Mouse (Mus musculus) lung, postnatal 25 days (tissue): ENCODE results near the gene Cstl1.
A peak's percentile ranks its signal among the peaks of the same experiment; 100 is the strongest.
"Not testable (repeated sequence)": the region's sequence is repeated elsewhere in the genome, so short reads cannot be mapped to it uniquely, and the experiment has no call there.

ENCODE experiments used
- DNase-seq: peaks from one replicate; pipeline ENCODE4 v3.0.0; 2022; ENCODE audit warnings: low spot score

Gene Cstl1

DNA sequence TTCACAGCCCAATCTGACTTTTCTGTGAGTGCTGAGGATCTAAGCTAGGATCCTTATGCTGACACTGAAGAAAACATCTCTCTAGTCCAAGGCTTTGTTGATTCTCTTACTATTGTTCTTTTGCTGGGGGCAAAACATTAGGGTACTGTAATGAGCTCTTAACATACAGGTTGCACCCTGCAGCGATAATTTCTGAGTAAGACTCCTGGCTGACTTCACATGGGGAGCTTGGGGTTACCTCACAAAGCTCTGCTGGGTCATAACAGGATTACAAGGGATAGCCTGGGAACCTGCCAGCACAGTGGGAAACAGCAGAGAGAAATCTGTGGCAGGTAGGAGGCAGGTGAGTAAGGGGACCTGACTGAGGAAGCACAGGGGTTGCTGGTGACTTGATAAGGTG lies at the start of gene Cstl1:
TSS of gene Cstl1 (plus strand) at position 301 of the 400 bp plus-strand sequence.
- no peak for DNase-seq

DNA sequence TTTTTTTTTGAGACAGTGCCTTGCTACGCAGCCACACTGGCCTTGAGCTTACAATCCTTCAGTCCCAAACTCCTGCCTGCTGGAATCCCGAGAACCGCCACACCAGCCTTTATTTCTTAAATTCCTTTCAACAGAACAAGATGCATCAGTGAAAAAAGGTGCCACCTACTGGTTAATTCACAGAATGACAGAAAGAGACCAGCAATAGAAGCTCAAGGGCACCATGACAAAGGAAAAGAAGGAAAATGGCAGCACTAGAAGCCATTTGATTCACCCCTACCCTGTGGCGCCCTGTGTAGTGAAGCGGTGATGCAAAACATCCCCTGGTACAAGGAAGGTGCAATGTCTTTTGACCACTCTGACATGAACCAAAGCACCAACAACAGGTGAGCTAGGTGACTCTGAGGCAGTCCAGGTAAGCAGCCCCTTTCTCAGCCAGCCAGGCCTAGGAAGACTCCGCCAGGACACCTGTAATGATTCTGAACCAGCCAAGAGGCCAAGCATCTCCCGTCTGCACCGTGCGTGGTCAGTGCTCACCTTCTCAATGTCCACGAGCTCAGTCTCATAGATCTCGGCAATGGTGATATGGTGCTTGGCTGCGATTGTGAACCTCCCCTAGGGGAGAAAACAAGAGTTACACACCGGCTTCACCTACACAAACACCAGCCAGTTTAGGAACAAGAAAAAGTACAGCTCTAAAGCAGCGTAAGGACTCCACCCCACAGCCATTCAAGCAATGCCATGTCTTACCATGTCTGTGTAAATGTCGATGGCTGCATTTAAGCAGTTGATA lies 43.6 kb upstream of the Cstl1 start:
- peak; percentile 28 for DNase-seq

DNA sequence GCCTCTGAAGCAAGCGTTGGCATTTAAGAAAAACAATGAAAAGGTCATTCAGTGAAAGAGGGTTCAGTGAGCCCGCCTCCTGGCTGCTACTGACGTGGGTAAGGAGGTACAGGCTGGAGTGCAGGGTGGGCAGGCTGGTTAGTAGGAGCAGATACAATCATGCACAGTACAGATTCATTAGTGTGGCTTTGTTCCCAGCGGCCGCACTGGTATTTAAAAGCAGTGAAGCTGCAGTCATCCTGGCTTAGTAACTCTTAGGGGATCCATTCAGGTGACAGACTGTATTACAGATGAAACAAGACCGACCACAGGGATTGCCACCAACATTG lies 43.0 kb upstream of the Cstl1 start:
- DNase-seq = no peak

DNA sequence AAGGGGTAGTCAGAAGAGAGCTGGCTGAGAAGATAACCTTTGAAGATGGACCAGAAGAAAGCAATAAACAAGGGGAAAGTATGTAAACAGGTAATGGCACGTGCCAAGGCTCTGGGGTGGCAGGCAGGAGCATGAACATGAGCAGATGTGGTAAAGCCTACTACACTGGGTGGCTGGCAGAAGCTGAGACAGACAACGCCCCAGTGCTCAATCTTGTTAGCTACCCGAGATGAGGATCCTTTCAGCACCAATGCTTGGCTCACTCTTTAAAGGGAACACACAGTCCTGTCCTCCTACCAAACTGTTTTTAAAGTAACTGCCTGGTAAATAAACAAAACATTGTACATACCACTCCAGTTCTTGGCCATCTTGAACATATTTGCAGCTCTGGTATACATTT lies 37.8 kb upstream of the Cstl1 start:
- no peak for DNase-seq

DNA sequence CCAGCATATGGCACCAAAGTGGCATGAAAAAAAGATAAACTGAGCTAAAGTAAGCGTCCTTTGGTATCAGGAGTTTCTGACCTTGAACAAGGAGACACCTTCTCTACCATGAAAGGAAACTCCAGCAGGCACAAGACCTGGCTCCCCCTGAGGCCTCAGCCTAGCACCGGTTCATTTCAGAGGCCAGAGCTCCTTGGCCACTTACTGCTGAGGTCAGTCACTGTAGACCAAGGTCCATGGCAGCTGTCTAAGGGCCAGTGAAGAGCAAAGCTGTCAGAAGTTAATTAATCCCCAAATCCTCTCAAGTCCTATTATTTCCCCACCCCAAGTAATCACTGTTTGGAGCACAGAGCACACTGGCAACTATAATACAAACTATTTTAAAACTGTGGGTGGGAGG lies 33.1 kb upstream of the Cstl1 start:
- no peak for DNase-seq

DNA sequence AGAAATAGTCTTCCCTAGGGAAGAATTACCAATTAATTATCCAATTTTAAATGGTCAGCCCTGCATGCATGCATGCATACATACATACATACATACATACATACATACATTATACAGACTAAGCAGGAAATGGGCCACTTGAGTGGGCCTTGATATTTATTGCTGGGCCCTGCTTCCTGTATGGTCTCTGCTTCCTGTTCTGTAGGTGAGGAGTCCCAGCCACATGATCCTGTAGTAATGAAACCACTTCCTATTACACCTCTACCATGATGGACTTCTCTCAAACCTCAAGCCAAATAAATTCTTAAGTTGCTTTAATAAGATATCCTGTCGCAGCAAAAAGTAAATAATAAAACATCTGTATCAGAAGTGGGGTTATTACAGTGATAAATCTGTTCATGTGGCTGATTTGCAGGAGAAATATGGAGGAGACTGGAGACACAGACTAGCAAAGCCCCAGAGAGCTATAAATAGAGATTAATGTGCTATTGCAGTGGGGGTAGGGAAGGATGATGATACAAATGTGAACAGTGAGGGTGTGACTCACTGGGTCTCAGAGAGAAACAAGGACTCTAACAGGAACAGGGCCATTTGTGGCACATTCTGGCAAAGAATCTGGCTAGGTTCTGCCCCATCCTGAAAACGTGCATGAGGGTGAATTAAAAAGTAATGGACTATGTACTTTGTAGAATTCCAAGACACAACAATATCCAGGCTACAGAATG lies 30.7 kb upstream of the Cstl1 start:
- no peak for DNase-seq

DNA sequence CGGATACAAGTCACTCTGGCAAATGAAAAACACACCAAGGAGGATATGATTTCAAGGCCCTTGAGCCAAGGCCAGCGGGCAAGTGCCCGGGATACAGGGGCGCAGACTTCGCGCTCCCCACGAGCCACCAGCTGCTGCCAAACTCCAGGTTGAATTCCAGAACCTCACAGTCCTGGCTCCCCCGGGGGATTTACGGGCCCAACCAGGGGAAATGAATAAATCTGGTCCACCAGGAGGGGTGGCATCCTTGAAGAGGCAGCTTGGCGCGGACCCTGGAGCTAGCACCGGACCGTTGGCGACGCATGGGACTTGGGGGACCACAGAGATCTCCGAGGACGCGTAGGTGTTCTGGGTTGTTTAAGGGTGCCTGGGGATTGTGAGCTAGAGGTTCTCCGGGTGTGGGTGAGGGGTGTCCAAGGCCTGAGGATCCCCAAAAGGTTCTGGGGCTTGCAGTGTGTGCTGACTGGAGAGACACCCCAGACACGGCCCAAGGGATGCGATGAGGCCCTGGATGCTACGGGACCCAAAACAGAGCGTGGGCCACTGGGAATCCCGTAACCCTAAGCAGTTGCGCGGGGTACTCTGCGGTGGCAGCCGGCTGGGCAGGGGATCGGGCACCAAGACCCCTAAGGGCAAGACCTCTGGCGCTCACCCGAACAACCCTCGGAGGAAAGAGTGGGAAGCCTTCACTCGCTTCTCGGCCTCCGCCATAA lies 18.4 kb upstream of the Cstl1 start:
- no peak for DNase-seq

DNA sequence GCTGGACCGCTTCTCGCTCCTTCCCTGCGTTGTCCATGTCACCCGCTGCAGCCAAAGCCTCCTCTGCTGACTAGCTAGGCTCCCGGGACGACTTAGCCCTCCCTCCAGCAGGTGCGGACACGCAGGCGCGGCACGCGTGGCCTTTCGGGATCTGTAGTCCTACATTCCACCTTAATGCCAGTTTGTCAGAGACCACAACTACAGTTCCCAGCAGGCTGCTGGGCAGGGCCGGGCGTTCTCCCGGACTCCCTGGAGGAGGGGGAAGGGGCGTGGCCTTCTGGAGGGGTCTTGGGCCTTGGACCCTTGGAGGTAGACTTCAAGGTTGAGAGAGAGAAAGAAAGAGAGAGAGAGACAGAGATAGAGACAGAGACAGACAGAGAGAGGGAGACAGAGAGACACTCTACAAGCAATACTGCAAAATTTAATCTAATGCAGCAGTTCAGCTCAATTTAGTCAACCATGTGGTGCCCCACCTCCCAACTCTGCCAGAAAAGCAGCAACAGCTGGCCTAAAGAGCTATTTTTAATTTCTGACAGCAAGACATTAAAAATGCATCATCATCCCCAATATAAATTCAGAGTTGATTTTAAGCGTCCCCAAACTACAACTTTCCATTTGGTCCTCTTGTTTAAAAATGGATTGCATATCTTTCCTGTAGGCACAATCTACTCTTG lies 17.7 kb upstream of the Cstl1 start, which contains the start of gene Napb:
TSS of gene Napb (minus strand) at position 141 of the 674 bp plus-strand sequence.
- peak; percentile 95 for DNase-seq

DNA sequence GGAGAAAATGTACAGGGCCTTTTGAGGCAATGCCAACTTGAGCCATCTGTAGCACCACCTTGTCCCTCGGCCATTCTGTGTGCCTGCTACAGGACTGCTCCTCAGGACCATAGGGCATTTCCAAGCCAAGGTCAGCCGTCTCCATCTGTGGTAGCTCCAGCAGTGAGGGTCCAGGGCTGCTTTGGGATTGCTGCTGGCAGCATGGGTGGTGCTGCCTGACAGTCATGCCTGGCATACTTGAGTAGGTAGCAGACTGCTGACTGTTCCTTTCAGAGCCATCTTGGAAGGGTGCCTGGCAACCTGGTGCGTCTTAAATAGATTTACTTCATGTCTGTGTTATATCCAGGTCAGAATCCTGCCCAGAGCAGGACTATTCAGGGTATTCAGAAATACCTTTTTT lies 7.2 kb upstream of the Cstl1 start:
- DNase-seq = no peak

DNA sequence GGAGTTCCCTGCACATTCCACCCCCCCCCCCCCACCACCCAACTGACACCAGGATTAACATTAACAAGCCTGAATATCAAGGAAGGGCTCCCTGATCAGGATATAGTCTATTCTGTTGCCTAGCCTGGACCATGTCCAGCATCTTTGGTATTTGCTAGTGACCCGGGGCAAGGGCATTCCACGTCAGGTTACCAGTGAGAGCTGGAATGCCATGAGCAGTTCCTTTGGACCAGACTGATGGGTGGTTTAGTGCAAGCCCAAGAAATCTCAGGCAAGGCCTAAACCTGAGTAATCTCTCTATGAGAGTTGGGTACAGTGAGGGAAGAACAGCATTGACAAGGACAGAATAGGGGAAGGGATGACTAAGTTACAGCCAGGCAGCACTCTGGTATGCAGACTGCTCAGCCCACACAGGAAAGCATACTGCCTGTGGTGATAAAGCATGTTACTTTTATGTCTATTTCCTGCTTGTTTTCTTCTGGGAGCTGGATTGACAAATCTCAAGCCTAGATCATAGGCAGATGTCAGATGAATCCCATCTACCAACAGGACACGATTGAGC lies 6.2 kb upstream of the Cstl1 start:
- DNase-seq = no peak

DNA sequence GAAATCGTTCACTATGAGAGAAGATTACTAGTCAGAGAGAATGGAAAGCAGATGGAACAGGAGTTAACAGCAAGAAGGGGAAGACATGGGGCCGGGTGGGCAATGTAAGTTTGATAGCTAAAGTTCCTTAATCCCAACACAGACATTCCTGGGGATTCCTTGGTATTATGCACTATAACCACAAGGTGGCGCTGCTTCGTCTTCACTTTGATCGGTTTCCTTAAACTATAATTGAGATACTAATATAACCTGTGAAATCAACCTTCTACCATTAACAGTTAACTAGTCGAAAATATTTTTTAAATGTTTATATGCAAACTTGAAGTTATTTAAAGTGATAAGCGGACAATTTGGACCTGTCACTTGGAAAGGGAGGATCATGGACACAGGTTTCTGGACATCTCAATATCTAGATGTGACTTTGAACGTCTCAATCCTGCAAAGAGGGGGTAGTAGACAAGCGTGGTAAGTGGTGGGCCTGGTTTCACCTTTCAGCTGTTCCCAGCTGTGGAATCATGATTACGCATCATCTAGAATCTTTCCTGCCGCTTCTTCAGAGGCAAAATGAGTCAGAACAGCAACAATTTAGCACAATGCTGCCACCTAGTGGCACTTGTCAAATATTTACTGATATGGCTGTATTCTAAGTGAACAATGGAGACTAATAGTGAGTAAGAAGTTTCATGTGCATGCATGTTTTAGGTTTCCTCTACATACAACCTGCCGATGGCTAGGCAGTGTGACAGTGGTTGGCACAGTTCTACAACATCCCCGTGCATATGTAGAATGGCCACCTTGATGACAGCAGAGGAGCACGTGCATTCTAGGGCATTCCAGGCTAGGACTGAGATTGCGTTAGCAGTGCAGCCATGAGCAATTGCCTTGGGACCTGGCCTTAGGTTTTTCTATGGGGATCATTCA lies 2.0 kb downstream of the Cstl1 start:
- peak; percentile 80 for DNase-seq

DNA sequence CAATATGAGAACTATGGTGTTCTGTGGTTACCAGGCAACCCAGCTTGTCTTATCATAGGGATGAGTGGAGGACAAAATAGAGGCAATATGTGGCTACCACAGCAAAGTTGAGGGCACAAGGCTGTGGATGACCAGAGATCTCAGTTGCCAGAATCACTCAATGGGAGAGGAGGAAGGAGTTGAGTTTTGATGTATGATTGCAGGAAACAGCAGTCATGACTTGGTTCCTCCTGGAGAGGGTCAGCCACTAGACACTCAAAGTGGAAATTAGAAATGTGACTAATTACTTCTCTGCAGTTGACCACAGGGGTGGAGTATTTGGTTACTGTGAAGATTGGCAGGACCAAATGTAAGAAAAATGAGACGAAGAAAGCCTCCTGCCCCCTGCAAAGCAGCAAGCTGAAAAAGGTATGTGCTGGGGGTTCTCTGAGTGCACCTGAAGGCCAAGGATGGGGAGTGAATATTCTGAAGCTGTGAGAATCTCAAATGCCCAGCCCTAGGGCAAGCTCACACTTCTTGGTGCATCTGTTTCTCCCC lies 4.2 kb downstream of the Cstl1 start:
- no peak for DNase-seq

DNA sequence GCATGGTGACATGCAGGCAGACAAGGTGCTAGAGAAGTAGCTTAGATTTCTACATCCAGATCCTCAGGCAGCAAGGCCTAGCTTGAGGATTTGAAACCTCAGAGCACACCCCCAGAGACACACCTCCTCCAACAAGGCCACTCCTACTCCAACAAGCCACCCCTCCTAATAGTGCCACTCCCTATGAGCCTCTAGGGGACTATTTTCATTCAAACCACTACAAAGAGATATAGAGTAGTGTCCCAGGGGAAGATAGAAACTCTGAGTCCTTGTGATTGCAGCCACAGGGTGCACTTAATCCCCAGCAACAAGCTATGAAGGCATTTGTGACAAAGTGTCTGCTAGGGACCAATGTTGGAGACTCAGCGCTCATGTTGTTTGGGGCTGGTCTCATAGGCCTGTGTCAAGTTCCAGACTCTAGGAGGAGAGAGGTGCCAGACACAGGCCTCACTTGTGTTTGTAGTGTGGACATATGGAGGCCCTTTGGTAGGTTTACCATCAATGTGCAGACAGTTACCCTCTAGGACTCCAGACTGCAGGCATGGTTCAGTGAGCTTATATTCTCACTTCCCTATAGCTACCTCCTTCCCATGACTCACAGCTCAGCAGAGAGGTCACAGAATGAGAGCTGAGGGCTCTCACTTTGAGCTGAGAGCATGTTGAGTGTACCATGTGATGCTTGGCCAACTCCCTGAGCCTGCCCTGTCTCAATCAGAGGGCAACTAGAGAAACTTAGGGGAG lies 13.7 kb downstream of the Cstl1 start:
- peak; percentile 70 for DNase-seq

DNA sequence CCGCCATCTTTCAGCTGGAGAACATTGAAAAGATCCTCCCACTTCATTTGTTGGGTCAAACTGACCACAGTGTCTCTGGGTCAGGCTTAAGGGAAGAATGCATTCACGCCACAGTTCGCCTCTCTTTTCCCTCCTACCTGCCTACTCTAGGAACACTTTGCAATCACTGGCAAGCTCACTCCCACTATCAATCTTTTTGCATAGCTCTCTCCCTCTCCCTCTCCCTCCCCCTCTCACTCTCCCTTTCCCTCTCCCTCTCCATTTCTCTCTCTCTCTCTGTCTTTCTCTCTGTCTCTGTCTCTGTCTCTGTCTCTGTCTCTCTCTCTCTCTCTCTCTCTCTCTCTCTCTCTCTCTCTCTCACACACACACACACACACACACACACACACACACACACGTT lies 21.2 kb downstream of the Cstl1 start, which contains the start of gene Cst11:
TSS of gene Cst11 (minus strand) at position 101 of the 400 bp plus-strand sequence.
- not testable (repeated sequence) for DNase-seq

DNA sequence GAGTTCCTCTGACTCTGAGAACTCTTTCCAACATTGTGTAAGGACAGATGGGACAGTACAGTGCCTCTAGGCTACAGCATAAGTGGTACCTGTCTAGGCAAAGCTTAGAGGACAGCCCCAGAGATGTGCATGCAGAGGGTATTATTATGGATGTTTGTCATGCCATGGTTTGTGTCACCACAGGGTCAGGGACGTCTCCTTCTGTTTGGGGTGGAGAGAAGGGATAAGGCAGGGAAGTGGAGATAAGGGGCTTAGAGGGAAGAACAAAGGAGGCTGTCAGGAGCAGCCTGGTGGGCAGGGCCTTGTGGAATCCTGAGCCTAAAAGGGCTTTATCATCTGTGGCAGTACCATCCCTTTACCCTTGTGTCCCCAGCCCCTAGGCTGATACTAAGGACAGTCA lies 31.6 kb downstream of the Cstl1 start, which contains the start of gene 8030411F24Rik:
TSS of gene 8030411F24Rik (plus strand) at position 301 of the 400 bp plus-strand sequence.
- DNase-seq = no peak

DNA sequence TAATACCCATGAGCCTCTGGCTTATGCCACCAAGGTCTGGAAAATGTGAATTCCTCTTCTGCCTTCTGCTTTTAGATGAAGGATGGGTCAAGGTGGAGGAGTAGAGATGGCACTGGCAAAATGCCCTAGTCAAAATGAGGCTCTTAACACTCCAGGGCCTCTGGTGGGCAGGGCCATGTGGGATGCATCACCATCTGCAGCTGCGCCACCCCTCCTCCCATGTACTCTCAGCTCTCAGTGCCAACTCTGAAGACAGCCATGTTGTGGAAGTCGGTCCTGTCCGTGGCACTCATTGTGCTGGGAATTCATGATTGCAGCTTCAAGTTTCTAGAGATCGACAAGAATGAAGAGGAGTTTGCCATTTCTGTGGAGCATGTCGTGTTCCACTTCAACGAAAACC lies 39.0 kb downstream of the Cstl1 start, which contains the start of gene Cst12:
TSS of gene Cst12 (plus strand) at position 220 of the 400 bp plus-strand sequence.
- no peak for DNase-seq

DNA sequence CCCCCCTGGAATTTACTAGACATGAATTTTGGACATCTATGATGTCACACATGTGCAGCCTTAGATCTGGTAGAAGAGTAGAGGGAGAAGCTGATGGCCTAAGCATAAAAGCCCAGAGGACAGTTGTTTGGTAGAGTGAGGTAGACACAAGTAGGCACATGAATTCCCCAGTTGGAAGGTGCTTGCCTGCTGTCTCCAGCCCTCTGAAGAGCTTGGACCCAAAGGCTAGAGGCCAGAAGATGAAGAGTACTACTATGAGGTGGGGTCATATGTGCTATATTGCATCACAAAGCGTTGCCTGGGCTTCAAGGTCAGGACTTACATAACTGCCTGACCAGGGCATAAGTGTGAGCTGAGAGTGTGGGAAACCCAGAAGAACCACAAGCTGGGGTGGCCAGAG lies 48.3 kb downstream of the Cstl1 start, which contains the start of gene Cst8:
TSS of gene Cst8 (plus strand) at position 301 of the 400 bp plus-strand sequence.
- DNase-seq = peak; percentile 37

DNA sequence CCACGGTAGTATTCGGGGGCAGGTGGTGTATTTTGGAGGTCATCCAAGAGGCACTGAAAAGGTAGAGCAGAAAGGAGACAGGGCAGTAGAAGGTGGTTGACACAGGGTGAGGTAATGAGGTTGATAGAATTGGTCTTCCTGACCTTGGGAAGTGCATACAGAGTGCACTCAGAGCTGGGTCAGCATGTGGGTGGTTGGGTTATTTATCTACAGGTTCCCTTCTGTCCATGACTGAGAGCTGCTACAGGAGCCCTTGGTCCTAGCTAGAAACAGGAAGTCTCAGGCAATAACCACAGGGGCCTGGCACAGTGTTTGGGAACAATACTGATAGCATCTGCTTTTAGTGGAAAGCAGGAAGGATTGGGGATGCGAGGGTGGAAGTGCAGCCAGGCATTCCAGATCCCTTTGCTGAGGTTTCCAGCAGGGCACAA lies 51.3 kb downstream of the Cstl1 start:
- DNase-seq = no peak
